Mouse (Mus musculus) kidney, adult 2 months (tissue): ENCODE measurements at regions not wholly inside any gene's neighbourhood (a gene's known extent, or its start where the extent isn't known, plus 50 kb on each side); places are given as distances from the start of the nearest gene placed in this dataset.

Experiments
- CTCF ChIP-seq: fragments of 200-500 bp; conservative IDR thresholded peaks from 2 replicates; pipeline ENCODE4 v1.5.1; 2011; ENCODE audit warnings: low read depth, mild to moderate bottlenecking, control low read depth, low read length, moderate library complexity, mixed read lengths; ENCODE audit not compliant: insufficient read depth, insufficient read length
- POLR2A ChIP-seq: fragments of 200-500 bp; IDR thresholded peaks from one replicate; pipeline ENCODE4 v1.6.1; 2011; ENCODE audit warnings: low read depth, low read length, control low read depth

- TF ChIP-seq POLR2A (no peak), CTCF (no peak)
These were observed 164.2 kb downstream of the Icos start for GRCm38 (mm10) chr1:61141952-61142351.
